Mouse (Mus musculus): ENCODE results near the gene Nt5dc1.

- TF ChIP-seq CTCF (IDR thresholded peaks at IDR 0.05; ENCODE audit: control insufficient read depth, insufficient read depth, low read length) (no peak), POLR2A (IDR thresholded peaks at IDR 0.05; ENCODE audit: borderline replicate concordance, control insufficient read depth, low read depth, low read length) (peak; percentile 87)
These were observed 136.4 kb downstream of the Nt5dc1 start, which contains the start of gene Tspyl1 for GRCm38 (mm10) chr10:34281962-34282388.

Data from bone marrow, adult 2 months (tissue).